Mouse (Mus musculus): ENCODE measurements around the gene Fbxo44.

The Fbxo44 gene

DNA sequence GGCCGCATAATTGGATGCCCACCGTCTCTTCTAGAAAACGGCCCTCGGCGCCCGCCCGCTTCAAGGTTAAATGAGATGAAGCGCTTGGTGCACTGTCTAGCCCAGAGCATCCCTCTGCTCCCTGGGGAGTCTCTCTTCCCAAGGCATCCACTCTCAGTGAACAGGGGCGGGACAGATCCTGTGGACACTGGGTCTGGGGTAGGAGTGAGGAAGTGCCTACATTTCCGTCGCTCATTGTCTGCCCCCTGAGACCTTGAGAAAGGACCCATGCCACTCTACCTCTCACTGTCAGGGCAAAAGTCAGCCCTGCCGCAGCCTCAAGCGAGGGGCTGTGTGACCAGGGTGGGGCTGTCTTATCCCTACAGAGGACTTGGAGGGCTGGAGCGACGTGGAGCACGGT, 4.2 kb upstream of the Fbxo44 start:
- no peak for DNase-seq

DNA sequence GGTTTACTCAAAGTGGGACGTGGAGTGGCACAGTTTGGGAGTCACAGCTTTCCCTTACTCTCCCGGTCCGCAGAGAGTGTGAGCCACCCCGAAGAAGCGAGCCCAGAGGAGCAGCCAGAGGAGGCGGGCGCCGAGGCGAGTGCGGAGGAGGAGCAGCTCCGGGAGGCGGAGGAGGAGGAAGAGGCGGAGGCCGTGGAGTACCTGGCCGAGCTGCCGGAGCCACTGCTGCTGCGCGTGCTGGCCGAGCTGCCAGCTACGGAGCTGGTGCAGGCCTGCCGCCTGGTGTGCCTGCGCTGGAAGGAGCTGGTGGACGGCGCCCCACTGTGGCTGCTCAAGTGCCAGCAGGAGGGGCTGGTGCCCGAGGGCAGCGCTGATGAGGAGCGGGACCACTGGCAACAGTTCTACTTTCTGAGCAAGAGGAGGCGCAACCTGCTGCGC, 3.7 kb upstream of the Fbxo44 start:
- peak; percentile 88 for DNase-seq

DNA sequence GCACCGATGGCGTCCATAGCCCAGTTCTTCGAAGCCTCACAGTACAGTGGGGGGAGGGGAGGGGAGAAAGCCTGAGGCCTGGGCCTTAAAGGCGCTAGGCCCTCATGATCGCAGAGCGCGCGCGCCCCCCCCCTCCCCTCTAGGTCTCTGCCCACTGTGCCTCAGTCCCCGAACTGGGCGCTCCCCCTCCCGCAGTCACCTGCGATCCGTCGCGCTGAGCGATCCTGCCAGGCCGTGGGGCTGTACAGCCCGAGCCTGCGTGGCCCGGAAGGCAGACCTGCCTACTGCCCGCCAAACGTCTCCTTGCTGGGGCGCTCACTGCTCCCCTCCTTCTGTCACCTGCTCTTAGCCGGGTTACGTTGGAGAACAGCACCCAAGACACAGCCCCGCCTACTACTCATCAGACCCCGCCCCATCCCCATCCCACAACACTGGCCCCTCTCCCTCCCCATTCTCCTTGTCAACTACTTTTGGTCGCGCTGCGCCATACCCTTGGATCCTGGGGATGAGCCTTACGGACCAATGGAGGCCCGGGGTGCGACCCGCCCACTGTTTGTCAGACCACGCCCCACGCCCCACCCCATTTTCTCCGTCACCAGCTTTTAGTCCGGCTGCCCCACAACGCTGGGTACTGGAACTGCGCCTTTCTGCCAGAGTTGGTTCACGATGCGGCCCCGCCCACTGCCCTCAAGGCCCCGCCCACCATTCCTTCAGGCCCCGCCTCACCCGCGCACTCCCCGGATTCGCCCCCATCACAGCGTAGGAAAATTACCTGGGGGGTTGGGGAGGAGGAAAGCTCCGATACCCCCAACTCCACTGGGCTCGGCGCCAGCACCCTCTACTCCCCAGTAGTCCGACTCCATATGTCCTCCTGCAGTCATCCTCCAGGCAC, 492 bp downstream of the Fbxo44 start:
- peak; percentile 95 for DNase-seq

DNA sequence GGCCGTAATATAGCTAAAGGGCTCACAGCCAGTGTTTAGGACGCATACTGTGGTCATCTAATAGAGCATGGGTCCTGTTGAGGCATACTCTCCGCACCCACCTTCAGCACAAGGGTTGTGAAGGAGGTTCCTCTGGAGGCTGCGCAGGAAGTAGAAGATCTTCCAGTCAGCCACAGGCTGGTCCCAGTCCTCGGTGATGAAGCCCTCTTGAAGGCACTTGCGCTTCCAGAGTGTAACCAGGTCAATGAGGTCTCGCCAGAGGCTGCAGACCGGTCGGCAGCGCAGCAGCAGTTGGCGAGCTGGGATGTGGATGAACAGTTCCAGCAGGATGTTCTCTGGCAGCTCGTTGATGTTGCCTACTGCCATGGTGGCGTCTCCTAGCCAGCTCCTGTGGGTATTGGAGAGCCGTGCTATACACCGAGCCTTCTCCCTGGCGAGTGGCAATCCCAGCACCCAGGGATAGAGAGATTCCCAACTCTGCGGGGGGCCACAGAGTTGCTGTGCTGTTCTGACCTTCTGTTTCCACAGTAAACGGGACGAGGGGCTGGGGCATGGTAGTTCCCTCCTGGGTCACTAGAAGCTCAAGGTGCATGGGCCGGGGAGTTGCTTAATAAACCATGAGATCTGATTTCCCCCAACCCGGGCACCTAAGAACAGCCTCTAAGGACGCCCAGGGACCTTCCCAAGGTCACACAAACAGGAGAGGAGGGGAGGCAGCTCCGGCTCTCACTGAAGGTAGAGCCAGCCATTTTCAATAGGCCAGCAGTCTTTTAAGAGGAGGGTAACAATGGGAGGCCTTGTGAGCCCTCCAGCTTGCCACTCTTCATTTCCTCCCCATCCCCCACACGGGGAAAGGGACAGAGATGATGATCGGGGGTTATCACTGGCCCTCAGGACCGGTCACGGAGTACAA, 1.6 kb downstream of the Fbxo44 start:
- peak; percentile 45 for DNase-seq

DNA sequence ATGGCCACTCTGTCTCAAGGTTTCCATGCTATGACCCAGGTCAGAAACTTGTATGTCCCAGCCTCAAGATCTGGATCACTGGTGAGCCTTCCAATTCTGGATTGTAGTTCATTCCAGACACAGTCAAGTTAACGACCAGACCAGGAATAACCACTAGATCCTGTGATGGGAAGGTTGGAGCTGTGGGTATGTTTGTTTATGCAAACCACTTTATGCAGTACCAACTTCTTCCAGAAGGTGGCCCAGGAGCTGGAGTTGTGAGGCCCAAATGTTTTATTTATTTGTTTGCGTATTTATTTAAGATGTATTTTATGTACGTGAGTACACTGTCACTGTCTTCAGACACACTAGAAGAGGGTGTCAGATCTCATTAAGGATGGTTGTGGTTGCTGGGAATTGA, 5.3 kb downstream of the Fbxo44 start:
- peak; percentile 69 for DNase-seq

DNA sequence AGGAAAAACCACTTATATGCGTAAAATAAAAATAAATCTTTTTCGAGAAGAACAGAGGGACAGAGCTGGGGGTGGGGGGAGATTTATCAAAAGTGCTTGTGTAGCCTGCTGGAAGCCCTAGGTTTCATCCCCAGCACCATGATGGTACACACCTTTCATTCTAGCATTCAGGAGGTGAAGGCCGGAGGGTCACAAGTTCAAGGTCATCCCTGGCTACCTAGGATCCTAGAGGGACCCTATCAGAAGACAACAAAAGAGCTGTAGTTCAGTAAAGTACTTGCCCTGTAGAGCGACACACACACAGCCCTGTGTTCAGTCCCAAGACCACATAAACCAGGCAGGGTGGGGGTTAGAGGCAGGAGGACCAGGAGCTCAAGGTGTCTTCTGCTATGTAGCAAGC, 6.3 kb downstream of the Fbxo44 start:
- no peak for DNase-seq

DNA sequence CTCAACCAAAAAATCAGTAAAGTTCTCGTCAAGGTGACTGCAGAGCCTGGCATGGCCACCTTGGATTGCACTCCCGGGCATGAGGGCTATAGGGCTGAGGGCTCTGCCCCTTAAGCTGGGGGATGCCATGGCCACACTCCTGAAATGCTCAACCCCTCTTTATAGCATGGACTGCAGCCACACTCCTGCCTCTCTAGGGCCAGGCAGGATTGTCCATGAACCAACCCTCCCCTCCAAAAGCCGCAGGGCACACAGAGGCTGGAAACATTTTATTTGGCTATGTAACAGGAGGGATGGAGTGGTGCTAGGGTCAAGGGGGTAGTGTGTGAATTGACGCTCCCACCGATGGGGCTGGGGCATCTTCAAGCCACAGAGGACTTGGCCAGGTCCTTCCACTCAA, 7.7 kb downstream of the Fbxo44 start:
- no peak for DNase-seq

DNA sequence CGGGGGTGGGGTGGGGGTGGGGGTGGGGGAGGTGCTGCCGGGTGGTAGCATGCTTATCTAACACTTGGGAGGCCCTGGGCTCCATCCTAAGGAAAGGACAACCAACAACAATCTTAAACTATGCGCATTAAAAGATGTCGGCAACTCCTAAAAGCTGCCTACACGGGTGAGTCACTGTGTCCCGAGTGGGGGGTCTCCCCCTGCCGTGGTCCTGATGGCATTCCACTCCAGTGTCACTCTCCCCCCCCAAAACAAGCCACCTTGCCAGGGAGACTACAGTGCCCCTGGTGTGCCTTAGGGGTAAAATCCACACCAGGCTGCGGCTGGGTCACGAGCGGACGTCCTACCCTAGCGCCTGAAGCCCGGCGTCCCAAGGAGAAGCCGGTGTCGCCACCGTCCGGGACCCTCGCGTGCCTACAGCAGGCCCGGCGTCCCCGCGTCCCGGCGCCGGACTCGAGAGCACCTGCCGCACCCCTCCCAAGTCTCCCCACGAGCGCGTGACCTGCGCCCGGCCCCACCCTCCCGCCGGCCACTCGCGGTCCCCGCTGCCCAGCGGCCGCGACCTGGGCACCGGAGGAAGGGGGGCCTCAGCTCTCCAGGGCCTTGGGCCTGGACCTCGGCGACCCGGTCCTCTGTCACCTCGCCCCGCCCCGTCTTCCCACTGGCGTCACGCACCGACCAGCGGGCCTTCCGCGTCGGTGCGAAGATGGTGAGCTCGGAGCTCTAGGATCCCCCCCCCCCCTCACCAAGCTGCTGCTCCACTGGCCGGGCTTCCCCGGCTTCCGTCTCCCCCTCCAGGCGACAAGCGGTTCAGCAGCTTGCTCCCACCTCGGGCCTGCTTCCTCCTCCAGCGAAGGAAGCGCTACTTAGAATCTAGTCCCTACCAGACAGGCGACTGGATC, 8.8 kb downstream of the Fbxo44 start, which contains the start of gene Fbxo6:
Fbxo6 (minus strand) TSS at position 874 of the 902 bp plus-strand sequence.
- peak; percentile 91 for DNase-seq

DNA sequence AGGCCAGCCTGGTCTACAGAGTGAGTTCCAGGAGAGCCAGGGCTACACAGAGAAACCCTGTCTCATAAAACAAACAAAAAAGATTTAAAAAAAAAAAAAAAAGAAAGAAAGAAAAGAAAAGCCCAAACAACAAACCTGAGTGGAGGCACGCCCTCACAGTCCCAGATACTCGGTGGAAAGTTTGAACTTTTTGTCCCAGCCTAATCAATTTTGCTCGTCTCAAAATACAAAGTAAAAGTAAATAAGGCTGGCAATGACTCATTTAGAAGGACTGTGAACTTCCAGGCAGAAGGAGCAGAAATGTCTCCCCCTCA, 9.4 kb downstream of the Fbxo44 start:
- DNase-seq: no peak

DNA sequence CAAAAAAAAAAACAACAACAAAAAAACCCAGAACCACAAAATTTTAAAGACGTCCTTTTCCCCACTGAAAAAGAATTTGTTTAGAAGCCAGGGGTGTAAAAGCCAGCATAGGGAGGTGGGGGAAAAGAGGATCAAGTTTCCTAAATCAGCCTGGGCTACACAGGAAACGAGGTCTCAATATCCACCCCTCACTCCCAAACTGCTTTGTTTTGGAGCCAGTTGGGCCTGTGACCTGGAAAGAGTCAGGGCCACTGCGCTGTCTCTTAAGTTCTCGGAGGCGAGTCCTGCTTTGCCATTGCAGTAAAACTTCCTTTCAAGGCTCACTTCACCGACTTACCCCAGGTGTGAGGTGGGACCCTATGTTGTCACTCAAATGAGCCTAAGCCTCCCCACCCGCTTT, 10.0 kb downstream of the Fbxo44 start:
- DNase-seq: no peak

DNA sequence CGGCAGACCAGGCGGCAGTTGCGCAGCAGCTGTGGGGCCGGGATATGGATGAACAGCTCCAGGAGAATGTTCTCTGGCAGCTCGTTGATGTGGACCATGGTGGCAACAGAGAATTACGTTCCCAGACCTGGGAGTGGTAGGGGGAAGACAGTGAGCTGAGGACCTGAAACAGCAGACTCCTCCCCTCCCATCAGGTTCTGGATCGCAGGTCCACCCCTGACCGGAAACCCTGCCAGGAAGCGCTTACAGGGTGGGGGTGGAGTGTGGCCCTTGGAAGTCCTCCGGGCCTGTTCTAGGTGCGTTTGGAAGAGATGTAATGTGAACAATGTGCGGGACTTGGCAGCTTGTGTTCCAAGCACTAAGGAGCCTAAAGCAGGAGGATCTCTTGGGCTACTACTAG, 10.7 kb downstream of the Fbxo44 start:
- DNase-seq: no peak

DNA sequence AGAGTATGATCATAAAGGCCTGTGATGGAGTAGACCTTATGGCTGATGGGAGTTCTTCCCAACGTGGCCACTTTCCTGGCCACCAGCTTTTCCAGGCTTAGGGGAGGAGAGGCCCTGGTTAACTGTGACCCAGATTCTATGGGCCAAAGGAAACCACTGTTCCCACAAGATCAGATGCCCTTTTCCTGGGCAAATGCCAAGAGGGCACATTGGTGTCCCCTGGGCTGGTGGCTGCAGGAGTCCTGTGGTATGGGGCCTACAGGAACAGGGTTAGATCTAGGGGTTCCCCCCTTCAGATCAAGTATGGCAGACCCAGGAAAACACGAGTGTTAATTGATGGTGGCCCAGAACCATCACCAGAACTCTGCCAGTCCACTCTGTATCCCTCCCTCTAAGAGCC, 12.6 kb downstream of the Fbxo44 start:
- no peak for DNase-seq

DNA sequence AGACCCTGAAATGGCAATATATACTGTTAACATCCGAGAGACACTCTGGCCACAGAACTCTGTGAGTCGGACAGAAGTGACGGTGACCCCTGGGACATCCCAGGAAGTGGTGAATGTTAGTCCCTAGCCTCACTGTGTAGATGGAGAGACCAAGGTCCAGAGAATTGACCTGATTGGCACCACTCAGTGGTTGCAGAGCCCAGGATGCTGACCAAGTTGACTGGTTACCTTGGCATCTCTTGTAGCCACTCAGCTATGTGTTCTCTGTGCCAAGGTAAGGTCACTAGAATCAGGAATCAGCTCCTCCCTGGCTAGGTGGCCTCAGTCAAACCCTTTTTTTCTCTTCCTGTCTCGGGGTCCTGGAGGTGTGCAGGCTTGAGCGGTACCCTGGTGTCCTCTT, 16.6 kb downstream of the Fbxo44 start:
- no peak for DNase-seq

DNA sequence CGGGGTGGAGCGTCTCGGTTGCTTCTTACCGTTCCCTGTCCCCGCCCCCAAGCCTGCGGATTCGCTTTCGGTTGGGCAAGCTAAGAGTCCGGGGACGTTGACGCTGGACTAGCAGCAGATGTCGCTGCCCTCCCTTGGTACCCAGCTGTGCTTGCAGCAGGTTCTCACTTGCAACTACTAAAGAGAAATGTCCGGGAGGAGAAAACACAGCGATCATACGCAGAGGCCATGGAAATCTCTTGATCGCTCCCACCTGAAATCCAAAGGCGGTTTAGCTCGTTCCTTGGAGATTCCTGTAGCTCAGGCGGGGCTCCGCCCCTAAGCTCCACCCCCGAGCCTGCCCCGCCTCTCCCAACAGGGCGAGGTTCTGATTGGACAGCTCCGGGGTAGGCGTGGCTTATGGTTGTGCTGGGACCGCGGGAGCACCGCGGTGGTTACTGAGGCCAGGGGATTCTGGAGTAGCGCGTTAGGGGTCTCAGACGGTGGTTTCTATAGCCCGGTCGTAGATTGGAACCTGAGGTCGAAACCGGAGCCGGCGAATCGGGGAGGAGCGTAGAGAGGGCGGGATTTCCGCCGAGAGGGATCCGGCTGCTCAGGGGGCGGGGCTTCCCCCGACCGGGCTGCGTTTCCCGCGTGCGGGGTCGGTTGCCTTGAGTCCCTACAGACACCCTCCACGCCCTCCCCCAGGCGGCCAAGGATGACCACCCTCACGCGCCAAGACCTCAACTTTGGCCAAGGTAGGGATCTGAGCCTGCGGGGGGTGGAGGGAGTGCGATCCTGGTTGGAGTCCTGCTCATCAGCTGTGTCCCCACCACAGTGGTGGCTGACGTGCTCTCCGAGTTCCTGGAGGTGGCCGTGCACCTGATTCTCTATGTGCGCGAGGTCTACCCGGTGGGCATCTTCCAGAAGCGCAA, 19.9 kb downstream of the Fbxo44 start:
- DNase-seq: peak; percentile 95

DNA sequence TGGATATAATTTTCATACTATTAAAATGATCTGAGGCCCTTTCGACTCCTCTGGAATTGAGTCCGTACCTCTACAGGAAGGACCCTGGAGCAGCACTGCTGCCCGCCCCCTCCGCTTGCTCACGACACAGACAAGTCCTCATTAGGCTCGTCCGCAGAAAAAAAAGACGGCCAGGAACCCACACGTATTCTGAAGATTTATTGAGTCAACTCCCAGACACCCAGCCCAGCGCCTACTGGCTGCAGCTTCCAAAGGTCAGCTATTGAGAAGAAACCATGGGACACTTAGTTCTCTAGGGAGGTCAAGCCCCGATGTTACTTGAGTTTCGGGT, 20.6 kb downstream of the Fbxo44 start:
- no peak for DNase-seq

DNA sequence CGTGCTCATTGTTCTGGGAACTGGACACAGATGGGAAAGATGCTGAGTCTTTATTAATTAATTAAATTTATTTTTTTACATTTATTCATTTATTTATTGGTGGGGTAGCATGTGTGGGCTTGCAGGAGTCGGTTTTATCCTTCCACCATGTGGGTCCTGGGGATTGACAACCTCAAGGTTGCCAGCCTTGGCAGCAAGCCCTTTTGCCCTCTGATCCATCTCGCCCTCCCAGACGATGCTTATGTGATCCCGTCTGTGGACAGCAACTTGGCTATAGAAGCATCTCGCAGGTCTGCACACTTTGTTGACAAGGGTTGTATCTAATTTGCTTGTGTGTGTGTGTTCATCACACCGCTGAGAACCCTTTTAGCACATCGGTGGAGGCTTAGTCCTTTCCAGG, 22.8 kb downstream of the Fbxo44 start:
- DNase-seq: no peak

DNA sequence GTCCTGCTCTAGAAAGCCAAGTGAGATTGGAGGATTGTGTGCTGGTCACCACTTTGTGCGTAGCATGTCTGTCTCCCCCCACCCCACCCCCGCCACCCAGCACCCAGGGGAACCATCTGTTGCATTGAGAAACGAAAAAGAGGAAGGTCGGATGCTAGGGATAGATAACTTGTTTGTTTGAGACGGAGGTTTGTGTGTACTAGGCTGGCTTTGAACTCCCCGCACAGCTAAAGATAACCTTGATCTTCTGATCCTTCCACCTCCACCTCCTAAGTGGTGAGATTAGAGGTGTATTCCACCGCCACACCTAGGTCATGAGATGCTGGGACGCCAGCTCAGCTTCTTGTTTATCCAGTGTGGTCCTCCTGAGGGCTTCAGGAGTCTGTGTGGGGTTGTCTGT, 25.3 kb downstream of the Fbxo44 start:
- no peak for DNase-seq

DNA sequence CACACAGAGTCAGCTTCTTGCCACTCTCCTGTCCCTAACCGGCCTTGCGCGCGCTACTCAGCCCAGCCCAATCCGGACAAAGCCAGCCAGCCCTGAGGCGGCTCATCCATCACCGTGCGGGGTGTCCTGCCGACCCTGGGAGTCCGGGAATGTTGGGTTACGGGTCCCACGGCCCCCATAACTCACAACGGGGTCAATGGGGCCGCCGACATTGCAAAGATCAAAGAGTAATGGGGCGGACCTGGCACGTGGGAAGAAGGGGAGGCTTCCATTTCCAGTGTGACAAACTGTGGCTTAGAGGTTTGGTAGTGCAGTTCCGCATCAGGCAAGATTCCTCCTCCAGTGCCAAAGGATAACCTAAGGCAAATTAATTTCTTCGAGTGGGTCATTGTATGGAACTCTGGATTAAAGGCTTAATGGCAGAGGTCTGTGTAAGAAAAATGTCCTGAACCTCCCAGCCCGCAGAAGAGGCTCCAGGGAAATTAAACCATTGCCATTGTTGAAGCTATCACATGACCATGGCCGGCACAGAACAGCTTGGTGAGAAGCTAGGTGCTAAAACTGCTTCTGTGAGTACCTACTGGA, 28.7 kb downstream of the Fbxo44 start:
- no peak for DNase-seq

DNA sequence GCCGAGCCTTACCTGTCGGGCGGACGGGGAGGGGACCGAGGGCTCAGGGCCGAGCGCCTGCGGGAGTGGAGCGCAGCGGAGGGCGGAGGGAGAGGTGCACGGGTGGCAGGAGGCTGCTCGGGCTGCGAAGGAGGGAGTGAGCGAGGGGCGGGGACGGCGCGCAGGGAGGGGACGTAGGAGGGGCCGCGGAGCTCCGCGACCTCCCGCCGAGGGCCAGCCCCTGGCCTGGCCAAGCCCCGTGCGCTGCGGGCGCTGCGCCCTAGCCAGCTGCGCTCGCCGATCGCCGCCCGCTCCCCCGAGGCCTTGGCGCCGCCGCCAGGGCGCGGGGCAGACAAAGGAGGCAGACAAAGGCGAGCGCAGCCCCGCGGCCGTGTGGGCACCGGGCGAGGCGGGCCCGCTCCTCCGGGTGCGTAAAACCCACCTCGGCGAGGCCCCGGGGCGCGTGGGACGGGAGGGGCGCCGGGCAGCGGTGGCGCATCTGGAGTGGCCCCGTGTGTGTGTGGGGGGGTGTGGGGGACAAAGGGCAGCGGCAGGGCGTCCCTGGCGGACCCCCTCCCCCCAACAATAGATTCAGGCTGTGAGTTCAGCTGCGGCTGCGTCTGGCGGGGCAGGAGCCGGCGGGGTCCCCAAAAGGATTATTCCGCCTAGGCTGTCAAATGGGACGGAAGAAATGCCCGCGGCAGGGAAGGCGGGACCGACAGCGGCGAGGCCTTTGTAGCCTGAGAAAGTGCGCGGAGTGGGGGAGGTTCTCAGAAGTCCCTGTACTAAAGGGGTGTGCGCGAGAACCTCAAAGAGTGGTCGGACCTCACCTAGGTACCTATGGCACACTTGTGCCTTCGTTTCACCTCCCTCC, 29.5 kb downstream of the Fbxo44 start, which contains the start of gene Draxin:
Draxin (minus strand) TSS at position 138 of the 853 bp plus-strand sequence.
- DNase-seq: peak; percentile 68

DNA sequence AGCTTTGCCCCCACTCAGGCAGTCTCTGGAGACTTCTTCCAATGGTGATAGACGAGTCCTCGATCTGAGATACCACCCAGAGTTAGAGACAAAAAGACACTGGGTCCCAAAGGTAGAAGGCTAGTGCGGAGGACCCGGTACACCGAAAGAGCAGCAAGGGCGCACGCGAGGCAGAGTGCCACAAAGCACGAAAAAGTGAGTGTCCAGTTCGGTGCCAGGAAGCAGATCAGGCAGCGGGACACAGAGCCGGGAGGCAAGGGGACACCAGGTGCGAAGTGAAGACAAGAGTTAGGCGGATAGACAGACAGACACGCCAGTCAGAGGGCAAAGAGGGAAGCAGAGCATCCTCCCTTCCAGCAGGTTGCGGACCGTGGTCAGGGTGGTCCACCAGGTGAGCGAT, 30.1 kb downstream of the Fbxo44 start, which contains the start of gene Mad2l2:
Mad2l2 (plus strand) TSS at position 252 of the 400 bp plus-strand sequence.
- DNase-seq: no peak
